Mouse (Mus musculus): ENCODE measurements around the gene Ngrn.

- TF ChIP-seq CTCF (IDR thresholded peaks at IDR 0.05; ENCODE audit: control insufficient read depth, insufficient read depth, insufficient read length) (no peak), MYOD1 (IDR thresholded peaks at IDR 0.05; ENCODE audit: control insufficient read depth, insufficient read length, low read depth) (no peak)
Observed at GRCm38 (mm10) chr7:80298754-80299153, 37.7 kb downstream of the Ngrn start.

Measured in C2C12 (cell line).